Mouse (Mus musculus) kidney, adult 2 months (tissue): ENCODE data around the gene Fzr1.

Experiments used
- CTCF ChIP-seq: fragments of 200-500 bp; conservative IDR thresholded peaks from 2 replicates; pipeline ENCODE4 v1.5.1; 2011; ENCODE audit warnings: low read depth, mild to moderate bottlenecking, control low read depth, low read length, moderate library complexity, mixed read lengths; ENCODE audit not compliant: insufficient read depth, insufficient read length
- POLR2A ChIP-seq: fragments of 200-500 bp; IDR thresholded peaks from one replicate; pipeline ENCODE4 v1.6.1; 2011; ENCODE audit warnings: low read depth, low read length, control low read depth

GRCm38 (mm10) chr10:81395865-81396264 is 17.5 kb upstream of the Fzr1 start:
- TF ChIP-seq CTCF (no peak), POLR2A (no peak)
